Mouse (Mus musculus): ENCODE results near the gene Tepp. TPM values are rescaled to one million over a fixed set of nuclear protein-coding genes. Genes with fewer than 3 reads are reported as not detected.

Tepp gene
- total and polyA plus RNA-seq, 2 experiments: not detected

- peak within 1 kb of the TSS; percentile 95 for H3K9ac ChIP-seq (ENCODE audit: low read depth, low read length)
- WGBS: under 1% methylated on average over 80 of the region's 80 CpGs
- H3K4me1 ChIP-seq (ENCODE audit: control insufficient read depth, insufficient read depth, low read length): peaks cover 19% of the 10 kb centered on the region
- peak; percentile 68 for DNase-seq (ENCODE audit: extremely low read depth, low read depth, low spot score)
- H3K27me3 ChIP-seq (ENCODE audit: control insufficient read depth, insufficient read depth, low read length): no peaks in the 10 kb centered on the region
- TF ChIP-seq CTCF (IDR thresholded peaks at IDR 0.05; ENCODE audit: low read depth, low read length) (no peak), POLR2A (IDR thresholded peaks at IDR 0.05; ENCODE audit: extremely low read depth, insufficient read depth, low read length) (peak; percentile 62; the same call in 1 of the 2 replicates)
- H3K79me2 ChIP-seq (ENCODE audit: control insufficient read depth, insufficient read depth, low read length): peaks cover 19% of the 10 kb centered on the region; the same call in 1 of the 2 replicates
- no peaks in the 10 kb centered on the region for H3K36me3 ChIP-seq (ENCODE audit: control insufficient read depth, insufficient read depth, low read length)
- H3K4me3 ChIP-seq (ENCODE audit: insufficient read depth, low read depth, low read length): peak within 1 kb of the TSS; percentile 75
- H3K27ac ChIP-seq (replicated peaks; ENCODE audit: insufficient read depth, low read depth, low read length): peak within 1 kb of the TSS; percentile 90
These were observed 41.9 kb downstream of the Tepp start, which contains the start of gene Mmp15 for GRCm38 (mm10) chr8:95352151-95352870. TSS of gene Mmp15 (plus strand) at chr8:95352268.

DNA sequence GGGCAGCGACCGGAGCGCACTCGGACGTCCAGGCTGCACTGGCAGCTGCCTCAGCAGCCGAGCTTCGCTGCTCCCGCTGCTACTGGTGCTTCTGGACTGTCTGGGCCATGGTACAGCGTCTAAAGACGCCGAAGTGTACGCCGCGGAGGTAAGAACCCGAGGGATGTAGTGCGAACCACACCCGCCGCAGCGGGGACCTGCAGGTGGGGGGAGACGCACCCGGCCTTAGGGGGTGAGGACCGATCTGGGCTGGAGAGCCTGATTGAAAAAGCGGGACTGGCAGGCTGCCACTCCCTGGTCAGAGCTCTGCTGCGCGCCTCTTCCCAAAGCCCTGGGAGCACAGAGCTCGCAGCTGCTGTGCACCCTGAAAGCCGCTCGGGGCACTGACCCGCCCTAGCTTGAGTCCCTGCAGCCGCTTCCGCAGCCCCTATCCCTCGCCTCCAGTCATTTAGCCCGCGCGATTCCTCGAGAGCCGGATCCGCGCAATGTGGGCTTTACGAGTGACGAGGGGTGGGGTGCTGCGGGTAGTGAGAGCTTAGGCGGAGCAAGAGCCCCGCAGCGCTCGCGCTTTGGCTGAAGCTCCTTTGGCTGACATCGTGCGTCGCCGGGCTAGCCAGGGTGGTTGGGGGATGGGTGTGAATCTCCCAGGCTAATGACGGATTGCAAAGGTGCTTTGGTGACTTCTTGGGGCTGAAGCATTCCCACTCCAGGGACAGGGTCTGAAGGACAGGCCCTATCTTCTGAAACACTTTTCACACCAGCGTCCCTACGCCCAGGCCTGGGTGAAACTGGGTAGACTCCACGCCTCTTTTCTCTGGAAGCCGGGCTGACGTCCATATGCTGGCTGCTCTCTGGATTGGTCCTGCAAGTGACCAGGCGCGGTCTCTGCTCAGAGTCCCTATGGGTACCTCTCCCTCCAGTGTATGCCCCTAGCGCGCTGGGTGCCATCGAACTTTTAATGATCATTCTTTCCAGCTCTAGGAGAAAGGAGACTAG is 42.8 kb downstream of the Tepp start:
- Histone ChIP-seq H3K27me3 (ENCODE audit: control insufficient read depth, insufficient read depth, low read length) (no peaks in the 10 kb centered on the region), H3K27ac (replicated peaks; ENCODE audit: insufficient read depth, low read depth, low read length) (peak overlapping the region; percentile 90), H3K4me1 (ENCODE audit: control insufficient read depth, insufficient read depth, low read length) (peaks cover 16% of the 10 kb centered on the region), H3K4me3 (ENCODE audit: insufficient read depth, low read depth, low read length) (peak overlapping the region; percentile 75), H3K79me2 (ENCODE audit: control insufficient read depth, insufficient read depth, low read length) (peaks cover 19% of the 10 kb centered on the region; the same call in 1 of the 2 replicates), H3K9ac (ENCODE audit: low read depth, low read length) (peak overlapping the region; percentile 95), H3K36me3 (ENCODE audit: control insufficient read depth, insufficient read depth, low read length) (no peaks in the 10 kb centered on the region)
- 9% methylated on average over 62 of the region's 62 CpGs for WGBS
- TF ChIP-seq CTCF (IDR thresholded peaks at IDR 0.05; ENCODE audit: low read depth, low read length) (0 out of 2 replicates have a peak, but pooled peaks have one; percentile 0), POLR2A (IDR thresholded peaks at IDR 0.05; ENCODE audit: extremely low read depth, insufficient read depth, low read length) (no peak)
- DNase-seq (ENCODE audit: extremely low read depth, low read depth, low spot score): peak; percentile 52

GRCm38 (mm10) chr8:95354606-95355005 is 44.2 kb downstream of the Tepp start:
- Histone ChIP-seq H3K27me3 (ENCODE audit: control insufficient read depth, insufficient read depth, low read length) (no peaks in the 10 kb centered on the region), H3K36me3 (ENCODE audit: control insufficient read depth, insufficient read depth, low read length) (no peaks in the 10 kb centered on the region), H3K27ac (replicated peaks; ENCODE audit: insufficient read depth, low read depth, low read length) (no peak overlapping the region), H3K9ac (ENCODE audit: low read depth, low read length) (no peak overlapping the region), H3K4me3 (ENCODE audit: insufficient read depth, low read depth, low read length) (no peak overlapping the region), H3K79me2 (ENCODE audit: control insufficient read depth, insufficient read depth, low read length) (peaks cover 19% of the 10 kb centered on the region; the same call in 1 of the 2 replicates), H3K4me1 (ENCODE audit: control insufficient read depth, insufficient read depth, low read length) (peaks cover 14% of the 10 kb centered on the region)
- no peak for DNase-seq (ENCODE audit: extremely low read depth, low read depth, low spot score)
- TF ChIP-seq POLR2A (IDR thresholded peaks at IDR 0.05; ENCODE audit: extremely low read depth, insufficient read depth, low read length): no peak
- TF ChIP-seq CTCF (IDR thresholded peaks at IDR 0.05; ENCODE audit: low read depth, low read length): no peak
- 96% methylated on average over 2 of the region's 2 CpGs for WGBS

GRCm38 (mm10) chr8:95358550-95359411 is 48.4 kb downstream of the Tepp start:
- no peak overlapping the region for H3K27ac ChIP-seq (replicated peaks; ENCODE audit: insufficient read depth, low read depth, low read length)

More at GRCm38 (mm10) chr8:95358550-95359411, 48.4 kb downstream of the Tepp start:
- no peak overlapping the region for H3K9ac ChIP-seq (ENCODE audit: low read depth, low read length)
- H3K36me3 ChIP-seq (ENCODE audit: control insufficient read depth, insufficient read depth, low read length): no peaks in the 10 kb centered on the region
- 49% methylated on average over 7 of the region's 8 CpGs for WGBS
- H3K79me2 ChIP-seq (ENCODE audit: control insufficient read depth, insufficient read depth, low read length): peaks cover 26% of the 10 kb centered on the region; the same call in 1 of the 2 replicates
- H3K4me3 ChIP-seq (ENCODE audit: insufficient read depth, low read depth, low read length): no peak overlapping the region
- TF ChIP-seq CTCF (IDR thresholded peaks at IDR 0.05; ENCODE audit: low read depth, low read length) (no peak), POLR2A (IDR thresholded peaks at IDR 0.05; ENCODE audit: extremely low read depth, insufficient read depth, low read length) (no peak)
- peaks cover 34% of the 10 kb centered on the region for H3K4me1 ChIP-seq (ENCODE audit: control insufficient read depth, insufficient read depth, low read length)
- peak; percentile 32 for DNase-seq (ENCODE audit: extremely low read depth, low read depth, low spot score)
- no peaks in the 10 kb centered on the region for H3K27me3 ChIP-seq (ENCODE audit: control insufficient read depth, insufficient read depth, low read length)

All from liver, adult 2 months (tissue).